Mouse (Mus musculus): ENCODE measurements at regions not wholly inside any gene's neighbourhood (a gene's known extent, or its start where the extent isn't known, plus 50 kb on each side); places are given as distances from the start of the nearest gene placed in this dataset.

DNA sequence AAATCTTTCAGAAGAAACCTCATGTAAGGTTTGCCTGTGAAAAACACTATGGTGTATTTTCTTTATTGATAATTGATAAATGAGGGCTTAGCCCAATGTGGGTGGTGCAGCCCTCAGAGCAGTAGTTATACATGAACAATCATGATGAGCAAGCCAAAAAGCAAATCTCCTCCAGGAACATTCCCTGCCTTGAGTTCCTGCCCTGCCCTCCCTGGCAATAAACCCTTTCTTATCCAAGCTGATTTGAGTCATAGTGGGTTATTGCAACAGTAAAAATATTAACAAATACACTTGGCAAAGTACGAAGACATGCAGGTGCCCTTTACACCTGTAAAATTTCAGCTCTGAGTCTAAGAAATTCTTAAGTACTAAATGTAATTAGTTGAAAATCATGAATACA, 229.8 kb downstream of the Casp12 start:
- TF ChIP-seq CTCF (IDR thresholded peaks at IDR 0.05; ENCODE audit: low read depth): no peak
- no peak for TF ChIP-seq EP300 (optimal IDR thresholded peaks at IDR 0.05)
